Mouse (Mus musculus) cerebellum, adult 8-10 months (tissue): ENCODE data around the gene Vps4b.
A peak's percentile ranks its signal among the peaks of the same experiment; 100 is the strongest.

Experiments used
- DNase-seq: peaks from one replicate; pipeline ENCODE4 v3.0.0; 2022

Vps4b gene

DNA sequence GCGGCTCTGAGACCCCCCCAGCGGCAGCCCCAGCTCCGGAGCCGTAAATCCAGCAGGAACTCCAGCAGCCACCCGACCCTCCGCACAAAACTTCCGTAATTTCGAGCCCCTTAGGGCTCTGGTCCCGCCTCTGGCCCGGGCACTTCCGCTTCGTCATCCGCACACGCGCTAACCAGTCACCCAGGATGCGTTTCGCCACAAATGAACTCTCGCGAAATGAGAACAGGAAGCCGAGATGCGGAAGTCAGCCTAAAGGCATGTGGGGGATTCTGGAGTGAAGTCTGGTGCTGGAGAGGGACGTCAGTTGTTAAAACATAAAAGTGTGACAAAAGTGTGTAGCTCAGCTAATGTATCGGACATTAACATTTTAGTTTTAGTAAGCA, at the start of gene Vps4b:
Gene Vps4b, minus strand, starts transcription at position 187 of the 383 bp plus-strand sequence.
- peak; percentile 85 for DNase-seq

DNA sequence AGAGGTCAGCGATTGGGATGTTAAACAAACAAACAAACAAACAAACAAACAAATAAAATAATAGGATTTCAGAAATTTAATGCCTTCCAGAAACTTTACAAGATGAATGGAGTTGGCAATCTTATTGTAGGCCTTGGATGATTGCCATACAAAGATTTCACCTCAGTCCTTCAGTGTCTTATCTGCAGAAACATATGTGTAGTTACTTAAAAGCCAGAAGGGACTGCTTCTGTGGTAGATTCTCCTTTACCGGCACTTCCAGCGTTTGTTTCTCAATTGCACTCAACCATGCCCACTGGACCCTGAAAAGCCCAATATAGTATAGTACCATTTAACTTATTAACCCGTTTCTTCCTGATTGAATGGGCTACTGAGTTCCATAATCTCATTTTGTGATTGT, 32.3 kb upstream of the Vps4b start:
- no peak for DNase-seq

DNA sequence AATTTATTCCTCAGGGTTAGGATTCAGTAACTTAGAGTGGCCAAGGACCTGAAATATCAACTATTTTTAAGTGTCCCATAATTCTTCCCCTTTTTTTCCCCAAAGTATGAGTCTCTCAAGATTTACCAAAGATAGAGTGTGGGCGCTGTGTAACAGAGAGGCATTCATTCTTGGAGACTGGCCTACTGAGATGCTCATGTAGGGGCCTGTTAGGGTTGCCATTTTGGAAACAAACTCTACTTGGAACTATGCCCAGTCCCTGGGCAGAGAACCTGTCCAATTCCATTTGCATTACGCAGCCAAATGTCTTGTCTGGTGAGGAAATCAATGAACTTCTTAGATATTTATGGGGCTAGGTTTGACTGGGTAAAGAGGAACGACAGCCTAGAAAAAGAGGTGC, 25.8 kb upstream of the Vps4b start:
- no peak for DNase-seq

DNA sequence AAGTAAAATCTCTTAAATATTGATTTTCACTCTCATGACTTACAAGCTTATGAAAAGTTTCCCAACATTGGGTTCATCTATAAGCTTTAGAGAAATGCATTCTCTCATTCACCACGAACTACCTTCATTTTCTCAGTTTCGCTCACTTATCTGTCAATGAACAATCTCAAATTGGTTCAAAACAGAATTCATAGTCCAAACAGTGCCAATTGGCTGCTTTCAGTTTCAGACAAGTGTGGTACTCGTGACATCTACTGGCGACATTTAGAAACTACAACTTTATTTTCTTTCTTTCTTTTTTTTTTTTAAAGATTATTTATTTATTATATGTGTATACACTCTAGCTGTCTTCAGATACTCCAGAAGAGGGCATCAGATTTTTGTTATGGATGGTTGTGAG, 21.8 kb upstream of the Vps4b start:
- DNase-seq: no peak

DNA sequence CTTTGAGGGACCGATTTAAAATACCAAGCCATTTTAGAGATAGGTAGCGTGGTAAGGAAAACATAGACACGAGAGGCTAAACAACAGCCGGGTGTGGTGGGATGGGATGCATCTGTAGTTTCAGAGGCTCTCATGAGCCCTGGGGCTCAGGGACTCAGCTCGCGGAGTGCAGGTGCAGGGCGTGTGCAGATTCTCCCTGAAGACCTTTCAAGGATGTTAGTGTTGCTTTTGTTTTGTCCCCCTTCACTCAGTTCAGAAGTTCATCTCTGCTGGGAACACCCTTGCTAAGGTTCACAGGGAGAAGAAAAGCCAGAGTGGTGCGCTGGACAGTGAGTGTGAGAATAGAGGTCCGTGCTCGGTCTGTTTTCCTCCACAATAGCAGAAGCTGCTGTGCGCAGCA, 20.2 kb upstream of the Vps4b start:
- no peak for DNase-seq

DNA sequence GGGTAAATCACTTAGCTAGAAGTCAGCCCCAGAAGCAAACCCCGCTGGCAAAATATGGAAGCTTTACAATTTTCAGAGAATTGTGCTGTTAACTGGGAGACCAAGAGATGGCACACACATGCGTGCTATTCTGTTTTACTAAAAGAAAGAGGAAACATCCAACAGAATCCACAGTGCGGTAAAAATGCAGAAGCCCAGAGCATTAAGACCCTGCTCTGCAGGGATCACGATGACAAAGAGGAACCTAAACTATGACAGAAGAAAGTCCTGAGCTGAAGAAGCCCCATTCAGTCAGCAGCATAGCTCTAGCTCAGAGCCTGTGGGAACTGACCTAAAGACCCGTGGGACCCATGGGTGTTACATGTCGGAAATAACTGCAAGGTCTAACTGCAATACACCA, 18.7 kb upstream of the Vps4b start:
- no peak for DNase-seq

DNA sequence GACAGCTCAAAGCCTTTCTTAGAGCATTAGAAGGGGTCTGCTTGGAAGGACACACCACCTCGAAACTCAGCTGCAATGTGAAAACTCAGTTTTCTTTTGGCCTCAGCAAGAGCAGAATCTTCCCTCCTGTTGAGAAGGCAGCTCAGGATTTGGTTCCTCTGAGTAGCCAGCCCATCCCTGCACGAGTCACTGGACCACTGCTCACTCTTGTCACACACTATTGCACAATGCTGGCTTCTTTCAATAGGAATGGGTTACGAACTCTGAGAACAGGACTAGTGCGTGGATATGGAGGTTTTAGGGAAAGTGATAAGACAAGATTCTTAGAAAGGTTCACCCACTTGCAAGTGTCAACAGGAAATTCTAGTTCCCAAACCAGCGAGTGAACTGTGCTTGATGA, 18.3 kb upstream of the Vps4b start:
- no peak for DNase-seq

DNA sequence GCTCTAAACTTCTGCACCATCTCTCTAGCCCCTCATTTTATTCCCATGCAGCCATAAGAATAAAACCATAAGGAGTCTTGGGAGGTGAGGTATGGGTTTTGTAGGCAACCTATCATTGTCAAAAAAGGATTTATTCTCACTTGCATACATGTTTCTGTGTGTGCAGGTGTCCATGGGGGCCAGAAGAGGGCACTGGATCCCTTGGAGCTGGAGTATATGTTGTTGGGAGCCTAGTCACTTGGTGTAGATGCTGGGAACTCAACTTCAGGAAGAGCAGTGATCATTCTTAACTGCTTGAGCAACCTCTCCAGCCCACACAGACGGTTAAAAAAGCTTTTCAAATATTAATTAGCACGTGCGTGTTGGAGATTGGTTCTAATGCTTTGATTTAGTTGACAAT, 3.4 kb upstream of the Vps4b start:
- DNase-seq: no peak

DNA sequence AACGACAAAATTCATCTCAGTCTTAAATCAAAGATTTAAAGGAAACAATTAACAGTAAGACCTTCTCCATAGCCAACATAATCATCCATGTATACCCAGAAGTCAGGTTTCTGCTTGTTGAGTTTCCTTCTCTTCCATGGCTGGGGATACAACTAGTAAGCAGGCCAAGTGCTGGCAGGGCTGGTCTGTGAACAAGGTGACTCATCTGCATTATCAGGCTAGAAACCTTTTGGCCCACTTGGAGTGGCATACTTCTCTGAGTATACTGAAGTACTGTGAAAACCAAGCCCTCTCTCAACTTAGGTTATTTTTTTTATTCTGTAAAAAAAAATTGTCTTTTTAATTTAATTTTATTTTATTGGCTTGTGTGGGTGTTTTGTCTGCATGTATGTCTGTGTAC, 2.9 kb upstream of the Vps4b start:
- no peak for DNase-seq

DNA sequence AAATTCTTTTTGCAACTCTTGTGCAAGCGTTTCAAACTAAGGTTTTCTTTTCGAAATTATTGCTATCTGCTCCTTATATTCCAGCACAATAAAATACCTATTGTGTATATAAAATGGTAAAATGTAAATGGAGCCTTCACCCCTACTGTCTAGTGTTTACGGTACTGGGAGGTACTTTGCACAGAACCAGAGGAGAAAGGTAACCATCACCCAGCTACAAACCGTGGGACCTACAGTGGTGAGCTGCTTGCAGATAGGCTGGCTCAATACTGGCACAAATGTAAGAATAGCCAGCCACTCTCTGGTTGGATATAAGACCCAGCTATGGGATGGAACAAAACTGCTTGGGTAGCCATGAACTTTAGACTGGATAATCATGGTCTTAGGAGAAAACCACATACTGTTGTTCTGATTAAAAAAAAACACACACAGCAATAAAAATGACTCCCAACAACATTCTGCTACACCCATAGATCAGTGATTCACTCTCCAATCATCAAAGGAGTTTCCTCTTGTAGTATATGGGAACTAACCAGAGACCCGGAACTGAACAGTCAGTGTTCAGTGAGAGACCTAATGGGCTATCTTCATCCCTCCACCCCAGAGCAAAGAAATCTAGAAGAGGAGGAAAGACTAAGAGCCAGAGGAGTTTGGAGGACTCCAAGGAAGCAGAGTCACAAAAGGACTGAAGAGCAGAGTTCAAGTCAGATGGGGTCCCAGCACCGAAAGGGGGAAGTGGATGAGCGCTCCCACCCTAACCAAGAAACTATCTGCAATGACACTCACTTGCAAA, 655 bp upstream of the Vps4b start:
- peak; percentile 4 for DNase-seq

DNA sequence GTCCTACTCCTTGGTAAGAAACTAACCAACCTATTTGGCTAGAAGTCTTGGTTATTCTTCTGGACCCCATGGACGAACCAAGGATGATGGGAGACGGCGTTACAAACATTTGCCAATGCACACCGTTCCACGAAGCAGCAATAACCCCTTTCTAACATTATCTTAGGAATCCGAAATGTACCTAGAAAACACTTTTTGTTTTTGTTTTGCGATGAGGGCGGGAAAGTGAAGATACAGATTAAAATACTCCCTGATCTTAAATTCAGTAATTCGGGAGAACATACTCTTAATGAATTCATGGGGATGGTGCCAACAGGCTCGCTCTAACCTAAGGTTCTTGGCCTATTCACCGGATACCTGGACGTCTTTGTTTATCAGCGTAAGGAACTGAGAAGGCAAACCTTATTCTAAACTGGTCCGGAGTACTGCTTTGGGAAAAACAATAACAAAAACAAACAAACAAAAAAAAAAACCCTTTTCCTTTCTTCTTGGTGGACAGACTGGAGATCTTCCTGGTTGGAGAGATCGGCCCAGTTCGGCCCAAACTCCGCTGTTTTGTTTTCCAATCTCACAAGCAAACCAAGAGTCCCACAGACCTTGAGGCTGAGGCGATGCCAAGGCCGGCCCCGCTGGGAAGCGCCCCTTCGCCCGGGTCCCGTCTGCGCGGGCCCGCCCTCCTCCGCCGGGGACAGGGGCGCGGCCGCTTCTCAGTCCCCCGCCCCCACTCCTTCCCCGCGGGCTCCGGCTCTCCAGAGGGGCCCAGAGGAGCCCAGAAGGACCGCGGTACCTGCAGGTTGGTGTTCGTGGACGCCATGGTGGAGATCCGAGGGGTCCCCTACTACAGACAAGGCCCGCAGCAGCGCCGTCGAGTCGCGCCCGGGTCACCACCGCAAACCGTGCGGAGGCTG, 640 bp downstream of the Vps4b start:
- no peak for DNase-seq

DNA sequence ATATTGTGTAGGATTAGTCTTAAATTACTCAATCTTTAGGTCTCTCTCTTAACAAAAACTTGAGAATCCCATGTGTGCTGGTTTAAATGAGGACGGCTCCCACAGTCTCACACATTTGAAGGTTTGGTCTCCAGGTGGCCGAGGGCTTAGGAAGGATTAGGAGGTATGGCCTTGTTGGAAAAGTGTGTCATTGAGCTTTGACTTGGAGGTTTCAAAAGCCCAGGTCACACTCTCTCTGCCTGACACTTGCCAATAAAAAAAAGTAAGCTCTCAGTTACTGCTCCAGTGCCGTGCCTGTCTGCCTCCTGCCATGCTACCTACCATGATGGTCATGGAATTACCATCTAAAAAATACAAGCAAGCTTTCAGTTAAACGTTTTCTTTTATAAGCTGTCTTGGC, 21.6 kb downstream of the Vps4b start:
- DNase-seq: no peak

DNA sequence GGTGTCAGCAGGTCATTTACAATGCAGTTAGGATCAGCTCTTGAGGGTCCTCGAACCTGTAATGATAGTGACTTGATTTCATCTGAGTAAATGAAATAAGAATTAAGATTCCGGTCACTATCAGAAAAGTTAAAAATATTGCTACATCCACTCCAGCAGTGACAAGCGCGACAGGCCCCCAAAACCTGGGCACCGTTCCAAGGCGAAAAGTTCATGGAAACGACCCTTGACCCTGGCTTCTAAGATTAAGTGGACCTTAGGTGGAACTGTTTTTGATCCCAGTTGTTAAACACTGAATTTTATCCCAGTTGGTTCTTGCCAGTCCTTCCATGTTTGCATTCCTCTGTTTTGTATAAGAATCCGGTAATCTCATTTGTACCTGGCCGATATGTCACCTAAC, 22.4 kb downstream of the Vps4b start:
- DNase-seq: no peak

DNA sequence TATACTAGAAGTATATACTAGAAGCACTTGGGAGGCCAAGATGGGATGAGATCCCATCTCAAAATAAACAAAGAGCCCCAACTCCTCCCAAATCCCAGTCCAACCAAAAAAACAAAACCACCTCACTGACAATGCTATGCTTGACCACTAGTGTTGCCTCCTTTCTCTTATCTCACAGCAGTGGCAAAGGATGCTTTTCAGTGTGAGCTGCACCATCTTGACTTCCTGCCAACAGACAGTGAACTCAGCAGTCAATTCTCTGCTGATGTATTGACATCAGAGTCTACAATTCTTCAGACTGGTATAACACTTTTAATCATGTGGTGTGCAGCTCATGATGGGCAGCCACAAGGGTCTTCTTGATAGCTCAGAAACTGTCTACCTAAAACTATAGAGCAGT, 27.8 kb downstream of the Vps4b start:
- DNase-seq: no peak

DNA sequence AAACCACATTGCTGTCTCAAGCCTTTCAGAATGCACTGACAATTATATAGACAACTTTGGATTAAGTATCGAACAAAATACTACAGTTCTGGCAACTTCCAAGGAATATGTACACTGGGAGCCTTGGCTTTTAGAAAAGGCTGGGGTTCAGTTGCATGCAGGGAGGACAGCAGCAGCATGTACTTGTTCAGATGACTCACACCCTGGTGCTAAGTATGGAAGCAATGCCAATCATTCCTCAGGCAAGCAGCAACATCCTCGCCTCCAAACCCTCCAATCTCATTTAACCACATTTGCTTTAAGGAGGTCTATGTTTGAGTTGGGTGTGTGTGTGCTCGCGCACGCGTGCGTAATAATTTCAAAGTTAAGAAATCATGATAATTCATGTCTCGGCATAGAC, 30.8 kb downstream of the Vps4b start:
- no peak for DNase-seq

DNA sequence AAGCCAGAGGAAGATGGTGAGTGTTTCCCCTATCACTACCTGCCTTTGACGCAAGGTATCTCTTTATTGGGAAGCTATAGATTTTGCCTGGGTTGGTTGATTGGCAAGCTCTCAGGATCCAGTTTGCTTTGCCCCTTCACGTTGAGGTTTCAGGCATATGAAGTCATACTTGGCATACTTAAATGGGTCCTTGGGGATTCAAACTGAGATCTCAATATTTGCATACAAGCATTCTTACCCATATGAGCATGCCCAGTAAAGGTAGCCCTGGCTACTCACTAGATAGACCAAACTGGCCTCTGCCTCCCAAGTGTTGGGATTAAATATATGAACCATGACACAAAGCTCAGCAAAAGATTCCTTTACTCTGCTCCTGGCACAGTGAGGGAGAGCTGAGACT, 31.7 kb downstream of the Vps4b start:
- DNase-seq: no peak

DNA sequence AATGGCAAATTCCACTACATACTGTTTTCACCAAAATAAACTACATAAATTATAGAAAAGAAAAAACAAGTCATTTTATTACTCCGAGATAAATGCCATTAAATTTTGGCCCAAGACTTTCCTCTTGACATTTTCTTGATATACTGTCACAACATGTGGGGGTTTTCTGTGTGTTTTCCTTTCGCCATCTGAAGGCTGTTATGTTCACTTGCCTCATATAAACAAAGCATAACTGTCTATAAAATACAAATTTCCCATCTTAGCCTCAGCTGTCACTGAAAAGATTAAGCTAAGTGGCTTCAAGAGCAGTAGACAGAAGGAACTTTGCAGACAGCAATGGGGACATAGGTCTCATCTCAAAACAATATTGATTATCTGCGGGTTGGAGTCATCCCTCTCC, 32.2 kb downstream of the Vps4b start:
- DNase-seq: no peak

DNA sequence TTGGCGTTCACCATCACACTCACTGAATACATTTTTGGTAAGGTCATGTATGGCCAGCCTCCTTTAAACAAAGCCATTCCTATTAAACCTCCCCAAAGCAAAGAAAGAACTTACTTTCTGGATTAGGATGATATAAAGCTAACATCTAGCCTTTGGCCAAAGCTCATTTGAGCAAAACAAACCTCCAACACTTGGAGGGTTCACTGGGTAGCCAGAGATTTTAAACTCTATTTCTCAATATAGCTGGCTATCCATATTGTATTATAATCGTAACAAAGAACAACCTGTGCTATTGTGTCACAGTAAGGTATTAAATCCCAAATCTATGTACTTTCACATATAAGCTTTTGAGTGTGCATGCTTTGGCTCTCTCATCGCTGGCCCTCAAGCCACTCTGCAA, 35.8 kb downstream of the Vps4b start:
- DNase-seq: no peak

DNA sequence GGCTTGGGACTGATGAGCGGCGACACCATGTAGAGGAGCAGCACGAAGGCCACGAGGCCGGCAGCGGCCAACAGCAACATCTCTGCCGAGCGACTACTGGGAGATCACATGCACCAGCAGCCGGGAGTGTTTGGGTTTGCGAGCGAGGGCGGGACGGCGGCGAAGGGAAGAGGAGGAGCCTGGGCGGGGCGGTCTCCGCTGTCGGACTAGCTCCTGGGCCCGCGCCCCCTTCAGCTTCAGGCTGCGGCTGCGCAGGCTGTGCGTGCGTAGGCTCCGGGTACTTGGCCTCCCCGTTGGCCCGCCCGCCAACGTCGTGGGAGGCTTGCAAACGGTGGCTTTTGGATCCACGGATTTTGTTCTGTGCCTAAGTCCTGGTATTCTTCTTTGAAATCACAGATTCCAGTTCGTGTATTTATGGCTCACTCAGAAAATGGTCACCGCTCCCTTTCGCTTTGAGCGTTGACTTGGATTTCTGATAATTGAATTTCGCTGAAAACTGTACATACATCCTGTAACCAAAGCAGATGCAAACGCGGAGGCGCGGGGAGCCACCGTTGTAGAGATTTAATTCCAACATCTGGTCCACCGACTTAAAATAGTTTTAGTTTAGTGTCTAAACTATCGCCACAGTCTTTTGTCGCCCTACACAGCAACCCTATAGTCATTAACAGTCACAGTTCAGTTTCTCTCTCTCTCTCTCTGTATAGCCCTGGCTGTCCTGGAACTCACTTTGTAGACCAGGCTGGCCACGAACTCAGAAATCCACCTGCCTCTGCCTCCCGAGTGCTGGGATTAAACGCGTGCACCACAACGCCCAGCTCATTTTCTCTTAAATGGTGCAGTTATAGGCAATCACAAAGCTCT, 36.7 kb downstream of the Vps4b start, which contains the start of gene Kdsr:
Gene Kdsr, minus strand, starts transcription at position 156 of the 864 bp plus-strand sequence.
- peak; percentile 93 for DNase-seq

DNA sequence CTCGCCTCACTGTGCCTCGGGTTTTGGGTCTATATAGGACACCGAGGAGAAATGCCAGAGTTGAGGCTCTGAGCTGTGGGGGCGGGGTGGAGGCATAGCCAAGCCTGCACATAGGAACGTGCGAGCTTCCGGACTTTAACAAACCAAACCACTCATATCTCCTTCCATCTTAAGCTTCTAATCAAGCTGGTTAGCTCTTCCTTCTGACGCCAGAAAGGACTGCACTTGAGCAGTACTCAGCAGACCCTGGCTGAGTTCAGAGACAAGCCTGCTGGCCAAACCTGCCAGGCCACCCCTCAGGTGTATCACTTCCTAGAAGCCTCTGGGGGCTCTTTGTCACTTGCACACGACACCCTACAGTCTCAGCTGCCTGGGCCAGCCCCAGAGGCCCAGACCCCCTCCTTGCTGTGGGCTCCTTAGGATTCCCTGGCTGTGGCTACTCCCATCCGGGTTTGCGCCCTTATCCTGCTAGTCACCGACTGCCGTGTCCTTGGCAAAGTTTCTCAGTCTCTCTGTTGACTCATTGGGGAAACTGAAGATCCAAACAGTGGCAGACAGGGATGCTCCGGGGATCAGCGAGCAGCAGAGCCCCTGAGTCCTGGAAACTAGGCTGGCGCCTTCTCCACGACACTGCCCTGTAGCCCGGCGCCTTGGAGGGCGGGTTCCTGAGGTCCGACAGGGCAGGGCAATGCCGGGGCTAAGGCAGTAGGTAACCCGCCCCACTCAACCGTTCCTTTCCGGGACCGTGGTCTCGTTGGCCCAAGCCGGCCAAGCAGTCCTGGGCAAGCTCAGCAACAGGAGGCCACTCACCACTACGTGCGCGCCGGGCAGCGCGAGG, 37.6 kb downstream of the Vps4b start:
- DNase-seq: no peak

DNA sequence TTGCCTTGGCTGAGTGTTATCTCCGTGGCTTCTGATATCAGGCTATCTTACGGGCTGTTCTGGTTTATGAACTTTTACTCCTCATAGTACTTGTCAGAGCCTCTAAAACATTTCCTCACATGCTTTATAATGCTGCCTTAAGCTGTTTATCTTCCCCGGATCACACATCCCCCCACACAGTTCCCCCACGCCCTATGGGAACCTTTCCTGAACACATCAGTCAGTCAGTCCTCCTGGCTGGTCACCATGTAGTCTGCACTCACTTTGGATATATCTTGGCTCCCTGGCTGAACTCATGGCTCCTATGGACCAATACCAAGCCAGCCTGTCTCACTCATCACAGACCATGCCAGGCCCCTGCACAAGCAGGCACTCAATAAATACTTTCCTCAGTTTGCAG, 39.9 kb downstream of the Vps4b start:
- no peak for DNase-seq

DNA sequence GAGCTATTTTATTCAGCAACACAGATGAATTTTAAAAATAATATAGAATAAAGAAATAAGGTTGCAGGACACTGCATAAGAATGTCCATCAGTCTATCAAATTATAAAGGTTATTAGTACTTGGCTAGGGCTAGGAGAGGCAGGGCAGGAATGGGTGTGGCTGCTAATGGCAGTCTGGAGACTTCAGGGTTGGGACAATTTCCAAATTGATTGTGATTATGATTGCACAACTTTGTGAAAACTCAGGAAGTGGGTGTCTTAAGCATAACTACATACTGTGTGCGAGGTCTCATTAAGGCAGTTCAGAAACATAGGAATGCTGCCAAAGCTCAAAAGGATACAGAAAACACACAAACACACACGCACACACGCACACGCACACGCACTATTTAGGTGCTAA, 44.5 kb downstream of the Vps4b start:
- DNase-seq: no peak
